Mouse (Mus musculus) right cerebral cortex, adult 2 months (tissue): ENCODE results near the gene Btnl9.
"Not testable (repeated sequence)": the region's sequence is repeated elsewhere in the genome, so short reads cannot be mapped to it uniquely, and the experiment has no call there.

ENCODE experiments used
- DNase-seq, 2 experiments: peaks; one replicate each; pipeline ENCODE4 v3.0.0; 2021 to 2022; ENCODE audit warnings: low spot score in 2 of 2

Btnl9 gene

DNA sequence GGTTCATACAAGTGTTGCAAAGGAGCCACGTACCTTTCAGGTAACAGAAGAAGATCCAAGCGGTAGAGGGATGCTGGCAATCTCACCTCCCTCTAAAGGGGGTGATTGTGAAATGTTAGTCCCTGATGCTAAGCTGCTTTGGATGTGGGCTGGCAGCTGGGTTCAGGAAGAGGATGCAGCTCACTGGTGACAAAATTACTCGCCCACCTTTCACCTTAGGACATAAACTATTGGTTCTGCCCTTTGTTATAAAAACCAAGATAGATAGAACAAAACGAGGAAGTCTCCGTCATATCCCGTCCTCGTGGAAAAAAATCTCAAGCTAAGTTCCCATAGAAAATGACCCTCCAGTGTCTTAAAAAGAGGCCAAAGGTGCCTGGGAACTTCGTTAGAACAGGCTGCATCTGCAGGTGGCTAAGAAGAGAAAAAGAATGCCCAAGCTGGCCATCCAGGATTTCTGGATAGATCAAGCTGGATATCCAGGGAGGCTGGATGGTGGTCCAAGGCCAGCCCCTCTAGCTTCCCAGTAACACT lies at the start of gene Btnl9:
TSS of gene Btnl9 (minus strand) at position 205 of the 534 bp plus-strand sequence.
- no peak for DNase-seq

DNA sequence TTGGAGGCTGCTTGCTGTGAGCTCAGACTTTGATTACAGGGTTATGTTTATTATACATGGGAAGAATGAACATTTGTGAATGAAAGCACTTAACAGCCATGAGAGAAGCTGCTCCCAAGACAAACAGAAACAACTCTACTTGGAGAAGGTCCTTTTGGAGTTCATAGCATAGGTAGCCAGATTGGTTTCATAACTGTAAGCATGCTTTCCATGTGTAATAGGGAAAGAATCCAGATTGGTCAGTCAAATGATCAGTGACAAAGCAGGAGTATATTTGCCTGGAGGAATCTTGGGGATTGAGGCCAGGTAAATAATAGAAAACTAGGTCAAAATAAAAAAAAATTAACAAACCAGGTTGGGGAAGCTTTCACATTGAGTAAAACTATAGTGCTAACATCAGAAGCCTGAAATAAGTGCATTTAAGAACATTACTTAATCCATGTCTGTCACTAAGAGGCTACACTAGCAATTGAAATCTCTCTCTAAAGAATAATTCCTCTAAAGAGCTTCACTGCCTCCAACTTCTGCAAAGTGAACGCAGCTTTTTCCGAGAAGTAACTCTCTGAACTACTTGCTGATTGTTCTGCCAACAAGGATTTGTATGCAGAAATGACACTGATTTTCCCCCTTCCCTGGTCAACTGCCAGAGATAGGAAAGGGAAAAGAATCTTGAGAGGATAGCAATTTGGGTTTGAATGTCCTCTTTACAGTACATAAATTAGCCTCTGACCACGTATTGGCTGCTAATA lies 48.7 kb upstream of the Btnl9 start:
- DNase-seq, result no peak

DNA sequence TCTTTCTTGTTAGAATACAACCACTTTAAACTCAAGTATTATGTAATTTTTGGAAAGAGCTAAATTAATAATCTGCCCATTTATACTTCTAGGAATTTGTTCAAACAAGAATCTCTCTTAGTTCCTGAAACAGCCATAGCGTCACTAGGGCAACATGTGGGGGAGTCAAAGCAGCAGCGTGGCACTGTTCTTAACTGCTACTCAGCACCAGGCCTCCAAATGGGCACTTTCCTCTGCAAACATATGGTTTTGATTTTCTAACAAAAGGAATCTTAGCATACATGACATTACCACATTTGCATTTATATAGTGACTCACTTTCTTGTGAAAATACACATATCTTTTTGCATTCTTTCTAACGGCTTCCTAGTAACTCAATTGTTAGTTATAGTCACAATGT lies 45.8 kb upstream of the Btnl9 start:
- DNase-seq, result peak in 1 of 2 experiments; percentile 46

DNA sequence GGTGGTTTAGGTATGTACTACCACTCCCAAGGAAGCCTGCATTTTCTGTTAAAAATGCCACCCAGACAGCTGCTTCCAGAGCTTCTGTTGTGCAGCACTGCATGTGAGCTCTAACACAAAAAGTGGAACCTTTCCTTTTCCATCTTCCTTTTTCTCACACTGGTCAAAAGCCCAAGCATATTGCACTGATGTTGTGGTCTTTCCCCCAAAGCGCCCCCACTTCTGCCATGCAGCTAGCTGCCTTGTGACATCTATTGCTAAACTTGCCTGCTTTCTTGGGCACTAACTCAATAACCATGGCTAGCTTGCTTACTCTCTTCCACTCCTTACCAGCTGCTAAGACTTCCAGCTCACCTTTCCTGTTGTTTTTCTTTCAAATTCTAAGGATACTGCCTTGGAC lies 37.5 kb upstream of the Btnl9 start:
- DNase-seq, result no peak

DNA sequence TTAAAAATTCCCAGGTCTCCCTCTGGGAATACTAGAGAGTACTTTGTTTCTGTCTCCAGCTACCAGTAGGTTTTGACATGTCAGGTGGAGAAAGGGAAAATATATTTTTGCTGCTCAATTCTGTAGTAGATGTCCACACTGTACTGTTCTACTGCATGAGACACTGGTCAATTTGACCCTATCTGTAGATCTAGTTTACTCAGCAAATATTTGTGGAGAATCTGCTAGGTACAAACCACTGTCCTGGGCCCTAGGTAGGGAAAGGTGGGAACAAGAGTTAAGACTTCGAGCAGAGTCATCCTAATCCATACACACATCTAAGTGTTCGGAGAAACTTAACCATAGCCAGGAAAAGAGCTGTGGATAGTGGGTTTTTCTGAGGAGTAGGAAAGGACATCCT lies 32.3 kb upstream of the Btnl9 start:
- no peak for DNase-seq

DNA sequence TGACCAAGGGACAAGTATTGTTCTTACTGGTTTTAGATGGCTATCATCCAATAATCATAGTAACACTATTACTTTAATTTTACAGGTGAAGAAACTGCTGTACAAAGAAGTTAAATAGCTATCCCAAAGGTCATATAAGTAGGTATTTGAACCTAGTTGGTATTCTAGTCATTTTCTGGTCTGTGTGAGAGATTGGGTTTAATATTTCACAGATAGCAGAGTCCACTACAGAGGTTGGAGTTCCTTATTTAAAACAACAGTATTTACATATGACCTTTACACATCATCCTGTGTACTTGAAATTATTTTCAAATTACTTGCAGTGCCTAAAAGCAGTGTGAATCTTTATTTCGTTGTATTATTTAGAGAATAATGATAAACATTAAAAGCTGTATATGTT lies 26.5 kb upstream of the Btnl9 start:
- DNase-seq, result no peak

DNA sequence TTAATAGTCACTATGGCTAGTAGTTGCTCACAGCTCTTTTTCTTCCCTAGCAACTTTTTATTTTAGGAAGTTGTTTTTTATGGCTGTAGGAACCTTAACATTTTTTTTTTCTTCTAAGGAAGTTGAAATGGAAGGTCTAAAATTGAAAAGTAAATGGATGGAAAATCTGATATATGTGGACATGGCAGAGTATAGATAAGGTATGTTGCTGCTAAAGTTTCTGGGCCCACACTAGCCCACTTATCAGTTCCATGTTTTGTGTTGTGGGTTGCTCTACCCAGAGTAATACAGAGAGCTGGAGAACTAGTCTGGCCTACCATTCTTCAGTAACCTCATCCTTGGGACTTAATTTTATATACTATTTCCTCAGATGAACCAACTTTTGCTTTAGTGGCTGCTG lies 25.6 kb upstream of the Btnl9 start:
- DNase-seq, result no peak

DNA sequence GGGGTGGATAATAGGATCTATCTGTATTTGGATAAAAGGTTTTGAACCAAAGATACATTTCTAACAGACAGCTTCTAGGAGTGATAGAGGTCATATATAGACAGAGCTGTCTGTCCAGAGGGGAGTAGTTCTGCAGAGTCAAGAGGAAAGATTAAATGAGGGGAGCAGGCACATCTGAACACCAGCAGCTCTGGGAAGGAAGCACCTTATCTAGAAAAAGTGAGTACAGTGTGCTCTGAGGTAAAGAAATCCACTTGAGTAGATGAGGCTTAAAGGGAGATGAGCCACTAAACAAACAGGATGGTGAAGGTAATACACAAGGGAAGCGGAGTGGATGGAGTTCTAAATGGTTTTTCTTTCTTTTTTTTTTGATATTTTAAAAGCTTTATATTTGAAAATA lies 20.5 kb upstream of the Btnl9 start:
- no peak for DNase-seq

DNA sequence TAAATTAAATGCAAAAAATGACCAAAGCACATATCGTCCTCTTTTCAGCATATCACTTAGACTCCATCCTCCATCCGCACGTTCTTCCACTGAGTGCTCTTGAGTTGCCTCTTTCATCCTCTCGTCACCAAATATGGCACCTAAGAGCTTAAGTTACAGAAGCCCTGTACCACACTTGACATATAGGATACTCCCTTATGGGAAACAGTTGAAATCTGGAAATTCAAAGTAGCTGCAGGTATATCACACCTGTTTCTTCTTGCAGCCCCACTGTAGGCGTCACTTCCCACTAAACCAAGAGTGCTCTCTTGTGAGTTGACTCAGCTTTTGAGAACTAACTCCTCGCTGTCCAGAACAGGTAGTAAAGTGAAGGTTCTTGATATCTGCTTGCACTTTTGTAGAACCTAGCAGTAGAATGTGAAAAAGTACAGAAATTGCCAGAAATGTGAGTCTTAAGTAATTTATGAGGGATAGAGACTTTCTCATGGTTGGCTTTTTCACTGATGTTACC lies 18.2 kb upstream of the Btnl9 start:
- no peak for DNase-seq

DNA sequence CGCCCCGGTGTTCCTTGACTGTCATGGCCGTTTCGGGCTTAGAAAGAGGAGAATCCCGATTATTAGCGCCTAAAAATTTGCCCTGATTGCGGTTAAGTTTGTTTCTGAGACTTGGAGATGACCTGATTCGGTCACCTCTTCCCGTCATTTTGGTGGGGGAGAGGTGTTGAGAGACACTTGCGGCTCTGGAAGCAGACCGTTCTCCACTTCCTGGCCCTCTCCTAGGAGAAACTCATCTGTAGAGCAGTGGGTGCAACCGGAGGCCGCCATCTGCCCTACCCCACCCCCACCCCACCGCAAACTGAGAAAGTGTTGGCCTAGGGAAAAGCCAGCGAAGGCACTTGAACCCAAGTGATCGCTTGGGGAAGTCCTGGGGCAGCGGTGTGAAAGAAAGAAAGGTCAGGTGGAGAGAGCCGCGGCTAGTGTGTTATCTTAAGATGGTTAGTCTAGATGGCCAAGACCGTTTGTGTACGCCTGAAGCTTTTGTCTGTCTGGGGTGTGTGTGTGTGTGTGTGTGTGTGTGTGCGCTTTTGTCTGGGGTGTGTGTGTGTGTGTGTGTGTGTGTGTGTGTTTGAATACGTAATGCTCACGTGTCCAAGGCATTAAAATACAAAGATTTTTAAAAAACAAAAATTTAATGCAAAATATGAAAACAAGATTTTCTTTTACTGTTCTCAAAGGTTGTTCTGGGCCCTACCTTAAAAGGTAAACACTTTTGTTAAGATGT lies 17.0 kb upstream of the Btnl9 start:
- DNase-seq, result no peak

DNA sequence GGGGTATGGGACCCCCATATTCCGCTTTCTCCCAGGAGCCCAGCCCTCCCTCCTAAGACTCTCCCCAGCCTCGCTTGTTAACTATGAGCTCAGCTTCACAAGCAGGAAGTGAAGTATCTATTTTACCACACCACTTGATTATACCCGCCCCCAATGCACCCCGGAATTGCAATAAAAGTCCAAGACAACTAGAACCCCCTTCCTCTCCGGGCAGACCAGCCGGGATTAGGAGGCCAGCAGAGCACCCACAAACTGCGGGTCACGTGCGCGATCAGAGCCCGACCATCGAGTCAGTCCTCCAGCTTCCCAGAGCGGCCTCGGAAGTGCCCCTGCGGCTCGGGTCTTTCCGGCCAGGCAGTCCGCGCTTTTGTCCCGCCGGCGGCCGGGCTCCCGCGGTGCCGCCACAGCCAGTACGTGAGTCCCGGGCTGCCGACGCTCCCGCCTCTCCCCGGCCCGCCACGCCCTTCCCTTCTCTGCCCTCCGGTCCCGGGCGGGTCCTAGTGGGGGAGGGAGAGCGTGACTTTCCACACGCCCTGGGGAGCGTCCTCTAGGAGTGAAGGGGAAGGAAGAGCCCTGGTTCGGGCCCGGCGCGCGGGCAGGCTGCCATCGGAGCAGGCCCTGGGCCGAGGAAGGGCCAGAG lies 16.3 kb upstream of the Btnl9 start, which contains the start of gene Zfp62:
TSS of gene Zfp62 (plus strand) at position 164 of the 640 bp plus-strand sequence.
- peak; percentile 94 to 96 for DNase-seq

DNA sequence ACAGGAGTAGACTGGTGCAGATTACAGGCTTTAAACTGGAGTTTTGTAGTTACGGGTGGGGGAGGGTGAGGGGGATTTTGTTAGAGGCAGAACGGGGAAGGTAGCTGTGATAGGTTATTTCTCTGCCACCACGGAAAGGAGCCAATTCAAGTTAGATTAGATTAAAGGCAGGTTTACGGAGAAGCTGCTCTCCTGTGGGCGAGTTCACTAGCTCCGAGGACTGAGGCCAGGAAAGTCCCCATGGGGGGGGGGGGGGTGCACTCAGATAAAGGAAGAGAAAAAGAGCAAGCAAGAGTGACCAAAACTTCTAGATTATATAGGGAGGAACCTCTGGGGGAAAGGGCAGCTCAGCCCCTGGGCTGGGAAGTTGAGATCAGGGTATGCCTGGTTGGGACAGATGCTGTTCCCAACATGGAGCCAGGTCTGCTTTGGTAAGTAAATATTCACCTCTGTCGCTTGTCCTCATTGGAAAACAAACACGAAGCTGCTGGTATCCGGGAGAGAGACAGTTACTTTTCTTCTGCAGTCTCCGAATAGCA lies 15.6 kb upstream of the Btnl9 start:
- DNase-seq, result no peak

DNA sequence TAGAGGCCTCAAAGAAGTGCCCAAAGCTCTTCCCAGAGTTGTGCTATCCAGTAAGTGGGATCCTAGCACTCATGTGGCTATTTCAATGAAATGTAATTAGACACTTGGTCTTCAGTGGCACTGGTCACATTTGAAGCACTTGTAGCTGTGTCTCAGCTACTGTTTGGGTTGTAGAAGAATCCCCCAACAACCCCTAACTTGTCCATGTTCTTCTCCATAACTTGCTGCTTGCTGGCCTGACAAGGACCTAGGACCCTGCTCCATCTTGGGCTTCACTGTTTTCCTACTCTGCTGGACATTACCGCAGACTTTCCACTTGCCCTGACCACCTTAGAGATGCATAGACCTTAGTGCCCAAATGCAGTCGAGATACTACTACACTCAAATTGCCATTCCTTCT lies 15.1 kb upstream of the Btnl9 start:
- DNase-seq, result no peak

DNA sequence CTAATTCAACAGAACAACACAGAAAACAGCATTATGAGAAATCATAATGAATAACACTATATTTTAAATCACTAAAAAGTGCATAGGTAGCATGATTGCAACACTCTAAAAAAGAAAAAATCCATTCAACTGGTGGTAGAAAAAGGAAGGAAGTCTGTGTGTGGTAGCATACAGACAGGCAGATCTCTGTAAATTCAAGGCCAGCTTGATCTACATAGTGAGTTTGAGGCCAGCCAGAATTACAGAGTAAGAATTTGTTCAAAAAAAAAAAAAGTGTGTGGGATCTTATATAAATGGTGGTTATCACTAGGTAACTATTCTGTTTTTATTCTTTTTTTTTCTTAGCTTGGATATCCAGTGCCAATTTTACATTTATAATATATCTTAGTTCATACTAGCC lies 14.2 kb upstream of the Btnl9 start:
- no peak for DNase-seq

DNA sequence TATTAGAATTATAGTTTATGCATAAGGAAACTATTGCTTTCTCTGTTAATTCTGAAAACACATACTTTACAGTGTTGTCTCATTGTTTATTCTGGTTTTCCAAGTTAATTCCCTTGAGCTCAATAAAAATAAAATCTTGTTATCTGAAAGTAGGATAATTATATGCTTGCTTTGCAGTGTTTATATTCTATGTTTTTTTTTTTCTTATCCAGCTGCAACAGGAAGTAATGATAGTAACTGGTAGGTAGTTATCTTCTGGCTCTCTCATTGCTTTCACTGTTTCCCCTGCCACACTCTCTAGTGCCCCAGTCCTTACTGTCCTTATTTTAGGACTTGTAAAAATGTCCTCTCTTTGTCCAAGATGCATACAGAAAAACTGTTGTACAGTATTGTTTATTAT lies 13.7 kb upstream of the Btnl9 start:
- no peak for DNase-seq

DNA sequence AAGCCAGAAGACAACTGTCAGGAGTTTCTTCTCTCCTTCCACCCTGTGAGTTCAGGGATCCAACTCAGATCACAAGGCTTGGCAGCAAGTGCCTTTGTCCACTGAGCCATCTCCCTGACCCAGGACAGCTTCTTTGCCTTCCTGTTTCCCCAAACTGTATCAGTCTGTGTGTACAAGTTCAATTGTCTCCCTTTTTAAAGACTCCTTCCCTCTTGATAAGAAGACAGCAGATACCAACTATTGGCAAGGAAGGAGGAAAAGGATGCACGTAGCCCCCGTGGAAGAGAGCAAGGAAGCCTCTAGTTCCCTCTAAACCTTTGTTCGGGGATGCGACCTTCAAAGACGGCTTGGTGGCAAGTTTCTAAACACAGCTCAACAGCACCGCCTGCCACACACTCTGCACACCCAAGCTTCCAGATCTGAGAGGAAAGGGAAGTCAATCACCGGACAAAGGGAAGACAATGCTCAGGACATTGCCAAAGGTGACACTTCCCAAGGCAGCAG lies 8.9 kb upstream of the Btnl9 start:
- no peak for DNase-seq

DNA sequence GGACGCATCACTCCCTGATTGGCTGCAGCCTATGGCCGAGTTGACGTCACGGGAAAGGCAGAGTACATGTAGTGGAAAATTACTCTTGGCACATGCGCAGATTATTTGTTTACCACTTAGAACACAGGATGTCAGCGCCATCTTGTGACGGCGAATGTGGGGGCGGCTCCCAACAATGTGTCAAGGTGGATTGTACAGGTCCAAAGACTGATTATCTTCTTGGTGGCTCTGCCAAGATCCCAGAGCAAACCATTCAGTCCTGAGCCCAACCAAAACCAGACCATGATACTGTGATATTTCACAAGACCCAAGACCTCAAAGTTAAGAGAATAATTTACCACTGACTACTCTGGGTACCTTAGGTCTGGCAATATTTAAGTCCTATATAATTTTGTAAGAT lies 7.8 kb upstream of the Btnl9 start:
- DNase-seq, result not testable (repeated sequence)

DNA sequence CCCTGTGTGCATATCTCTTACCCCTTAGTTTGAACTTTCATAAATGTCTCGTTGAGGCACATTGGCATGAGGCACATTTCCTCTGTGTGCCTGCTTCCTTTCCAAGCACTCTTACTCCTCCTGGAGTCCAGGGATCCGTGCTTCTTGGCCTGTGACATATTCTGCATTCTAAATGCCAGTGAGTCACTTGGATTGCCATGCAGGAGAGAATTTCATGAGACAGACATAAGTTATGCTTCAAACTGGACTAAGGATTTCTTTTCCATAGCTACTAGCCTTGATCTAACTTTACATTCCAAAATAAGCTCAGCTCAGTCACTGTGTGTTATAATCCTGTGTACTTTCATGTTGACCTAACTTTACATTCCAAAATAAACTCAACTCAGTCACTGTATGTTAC lies 4.1 kb upstream of the Btnl9 start:
- DNase-seq, result no peak

DNA sequence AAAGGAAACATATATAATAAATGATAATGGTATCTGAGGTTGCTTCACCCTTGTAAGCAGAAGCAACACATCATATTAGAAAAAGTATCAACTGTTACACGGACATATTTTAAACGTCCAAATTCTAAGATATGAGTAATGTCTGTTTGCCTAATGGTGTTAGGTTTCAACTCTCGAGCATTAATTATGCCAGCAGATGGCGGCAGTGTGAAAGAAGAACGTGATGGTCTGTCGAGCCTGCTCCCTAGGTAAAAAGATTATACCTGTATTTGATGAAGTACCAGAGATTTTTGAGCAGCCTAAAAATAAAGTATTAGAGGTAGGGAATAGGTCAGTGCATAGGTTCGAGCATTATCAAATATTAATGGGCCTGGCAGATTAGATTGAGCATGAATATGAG lies 2.8 kb upstream of the Btnl9 start:
- DNase-seq, result peak; percentile 74 to 83

DNA sequence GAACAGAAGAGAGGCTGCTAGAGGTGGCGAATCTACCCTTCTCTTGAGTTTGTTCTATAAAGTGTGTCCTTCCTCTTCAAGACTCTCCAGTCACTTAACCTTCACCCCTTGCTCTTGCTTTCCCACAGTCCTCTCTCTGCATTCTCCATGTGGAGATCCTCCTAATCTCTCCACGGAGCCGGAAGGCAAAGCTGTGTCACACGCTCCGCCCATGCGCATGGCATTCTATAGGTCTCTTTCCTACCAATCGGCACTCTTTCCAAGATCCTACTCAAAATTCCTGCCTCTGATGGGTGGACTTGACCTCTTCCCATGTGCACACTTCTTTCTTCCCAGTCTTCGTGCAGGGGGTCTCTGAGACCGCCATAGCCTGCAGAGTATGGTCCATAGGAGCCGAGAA lies 742 bp upstream of the Btnl9 start:
- no peak for DNase-seq

DNA sequence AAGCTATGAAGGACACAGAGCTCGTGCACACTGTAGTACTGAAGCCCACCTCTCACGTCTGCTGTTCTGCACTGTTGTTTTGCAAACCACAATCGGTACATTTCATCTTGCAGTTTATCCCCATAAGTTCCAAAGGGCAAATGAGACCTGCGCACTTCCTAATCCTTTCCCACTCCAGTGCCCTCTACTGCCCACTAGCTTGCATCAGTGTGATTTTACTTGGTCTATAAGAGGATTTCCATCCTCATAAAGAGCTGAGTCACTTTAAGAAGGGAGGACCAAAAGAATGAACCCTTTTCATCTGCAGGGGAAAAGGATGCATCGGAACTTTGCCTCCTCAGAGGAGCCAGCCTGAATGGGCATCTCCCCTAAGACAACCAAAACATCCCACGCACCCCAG lies 507 bp downstream of the Btnl9 start:
- no peak for DNase-seq

DNA sequence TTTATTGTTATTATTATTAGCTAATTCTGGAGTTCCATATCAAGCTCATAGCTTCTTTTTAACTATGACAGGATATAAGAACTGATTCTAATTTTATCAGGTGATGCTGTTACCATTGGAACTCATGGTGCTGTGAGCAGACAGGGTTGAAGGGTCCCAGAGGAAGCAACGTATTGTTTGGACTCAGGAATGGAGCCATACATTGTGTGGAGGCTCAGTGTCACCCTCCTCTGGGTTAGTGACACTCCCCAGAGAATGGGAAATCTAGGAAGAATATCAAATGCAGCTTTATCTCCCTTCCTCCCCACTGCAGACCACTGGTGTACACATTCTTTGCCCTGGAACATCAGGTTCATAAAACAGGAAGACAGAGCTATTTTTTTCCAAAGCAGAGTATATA lies 3.8 kb downstream of the Btnl9 start:
- no peak for DNase-seq
